Mouse (Mus musculus) liver, adult 2 months (tissue): ENCODE measurements around the gene Asf1b. TPM values are rescaled to one million over a fixed set of nuclear protein-coding genes. Genes with fewer than 3 reads are reported as not detected.

ENCODE experiments used
- DNase-seq: peaks from one replicate; pipeline ENCODE4 v3.0.0-alpha.2; 2011; ENCODE audit warnings: low read depth, low spot score; ENCODE audit errors: extremely low read depth
- H3K27ac ChIP-seq: fragments of 200-500 bp; replicated peaks from 2 replicates; pipeline ENCODE4 v1.5.1; 2012; ENCODE audit warnings: low read depth, mild to moderate bottlenecking, control low read depth, inconsistent platforms, low read length; ENCODE audit not compliant: insufficient read depth
- H3K27me3 ChIP-seq: fragments of 200-500 bp; 2 replicates; pipeline ENCODE4 v1.6.1; 2012; ENCODE audit warnings: mild to moderate bottlenecking, moderate library complexity, low read length, inconsistent platforms; ENCODE audit not compliant: control insufficient read depth, insufficient read depth
- H3K36me3 ChIP-seq: fragments of 200-500 bp; 2 replicates; pipeline ENCODE4 v1.6.1; 2012; ENCODE audit warnings: low read length, inconsistent platforms; ENCODE audit not compliant: control insufficient read depth, insufficient read depth
- H3K4me1 ChIP-seq: fragments of 200-500 bp; 2 replicates; pipeline ENCODE4 v1.6.1; 2011; ENCODE audit warnings: low read length; ENCODE audit not compliant: control insufficient read depth, insufficient read depth
- H3K4me3 ChIP-seq: fragments of 200-500 bp; 2 replicates; pipeline ENCODE4 v1.5.1; 2011; ENCODE audit warnings: low read depth, mild to moderate bottlenecking, control low read depth, low read length, moderate library complexity; ENCODE audit not compliant: insufficient read depth
- H3K79me2 ChIP-seq: fragments of 200-500 bp; 2 replicates; pipeline ENCODE4 v1.6.1; 2012; ENCODE audit warnings: inconsistent platforms, mild to moderate bottlenecking, low read length, moderate library complexity; ENCODE audit not compliant: control insufficient read depth, insufficient read depth
- H3K9ac ChIP-seq: fragments of 200-500 bp; 2 replicates; pipeline ENCODE4 v1.6.1; 2012; ENCODE audit warnings: low read depth, mild to moderate bottlenecking, control low read depth, inconsistent platforms, low read length
- CTCF ChIP-seq: fragments of 200-500 bp; IDR thresholded peaks from 2 replicates; pipeline ENCODE4 v1.5.1; 2011; ENCODE audit warnings: low read depth, low read length, control low read depth
- POLR2A ChIP-seq: fragments of 200-500 bp; IDR thresholded peaks from 2 replicates; pipeline ENCODE4 v1.6.1; 2011; ENCODE audit warnings: low read length, control low read depth; ENCODE audit not compliant: insufficient read depth; ENCODE audit errors: extremely low read depth
- WGBS: fragments of 180-500 bp; shearing (Covaris S2); methylation state at CpG from one replicate; pipeline ENCODE4 v1.1.7; 2018; 5-methylcytosine and 5-hydroxymethylcytosine counted together
- polyA plus RNA-seq: library from polyadenylated mRNA; depleted of rRNA; stranded (reverse); fragments of >200 nt; gene quantifications from 2 replicates; pipeline ENCODE4 v1.2.3, GENCODE M21; 2012
- total RNA-seq: library from RNA; depleted of rRNA; stranded (reverse); fragments of >200 nt; gene quantifications from 2 replicates; pipeline ENCODE4 v1.2.3, GENCODE M21; 2014

Gene Asf1b
- total and polyA plus RNA-seq, 2 experiments, result 0.37 to 1.4 TPM

- DNase-seq, result no peak
- H3K27me3 ChIP-seq, result no peaks in the 10 kb centered on the region
- no peak overlapping the region for H3K4me3 ChIP-seq
- no peak overlapping the region for H3K27ac ChIP-seq
- H3K36me3 ChIP-seq, result no peaks in the 10 kb centered on the region
- no peaks in the 10 kb centered on the region for H3K79me2 ChIP-seq
- no peak for TF ChIP-seq CTCF
- TF ChIP-seq POLR2A, result no peak
- 44% methylated on average over 7 of the region's 7 CpGs for WGBS
- H3K4me1 ChIP-seq, result no peaks in the 10 kb centered on the region
- no peak overlapping the region for H3K9ac ChIP-seq
Measured at GRCm38 (mm10) chr8:83926266-83926665, 29.0 kb upstream of the Asf1b start.

GRCm38 (mm10) chr8:83934222-83934621, 21.1 kb upstream of the Asf1b start:
- 92% methylated on average over 5 of the region's 5 CpGs for WGBS
- TF ChIP-seq POLR2A (no peak), CTCF (no peak)
- no peaks in the 10 kb centered on the region for H3K36me3 ChIP-seq

GRCm38 (mm10) chr8:83934994-83935393, 20.3 kb upstream of the Asf1b start:
- Histone ChIP-seq H3K27me3 (no peaks in the 10 kb centered on the region), H3K4me1 (no peaks in the 10 kb centered on the region), H3K4me3 (no peak overlapping the region), H3K9ac (no peak overlapping the region), H3K27ac (no peak overlapping the region), H3K36me3 (no peaks in the 10 kb centered on the region), H3K79me2 (no peaks in the 10 kb centered on the region)
- DNase-seq, result no peak
- 92% methylated on average over 2 of the region's 2 CpGs for WGBS
- TF ChIP-seq POLR2A (no peak), CTCF (no peak)

More at GRCm38 (mm10) chr8:83934222-83934621, 21.1 kb upstream of the Asf1b start:
- H3K27me3 ChIP-seq, result no peaks in the 10 kb centered on the region
- no peaks in the 10 kb centered on the region for H3K79me2 ChIP-seq
- H3K4me3 ChIP-seq, result no peak overlapping the region
- no peak overlapping the region for H3K27ac ChIP-seq
- H3K9ac ChIP-seq, result no peak overlapping the region
- H3K4me1 ChIP-seq, result no peaks in the 10 kb centered on the region
- no peak for DNase-seq

GRCm38 (mm10) chr8:83935435-83935834, 19.9 kb upstream of the Asf1b start:
- WGBS, result 92% methylated on average over 8 of the region's 8 CpGs
- H3K36me3 ChIP-seq, result no peaks in the 10 kb centered on the region
- H3K4me1 ChIP-seq, result no peaks in the 10 kb centered on the region
- no peaks in the 10 kb centered on the region for H3K79me2 ChIP-seq
- no peak overlapping the region for H3K4me3 ChIP-seq
- DNase-seq, result no peak
- no peaks in the 10 kb centered on the region for H3K27me3 ChIP-seq
- TF ChIP-seq POLR2A (no peak), CTCF (no peak)
- no peak overlapping the region for H3K27ac ChIP-seq
- no peak overlapping the region for H3K9ac ChIP-seq

GRCm38 (mm10) chr8:83937645-83938044, 17.7 kb upstream of the Asf1b start:
- H3K27me3 ChIP-seq, result no peaks in the 10 kb centered on the region
- no peaks in the 10 kb centered on the region for H3K4me1 ChIP-seq
- no peaks in the 10 kb centered on the region for H3K36me3 ChIP-seq
- no peak for TF ChIP-seq CTCF
- no peak for TF ChIP-seq POLR2A
- H3K79me2 ChIP-seq, result no peaks in the 10 kb centered on the region
- H3K9ac ChIP-seq, result no peak overlapping the region
- no peak overlapping the region for H3K4me3 ChIP-seq
- 91% methylated on average over 7 of the region's 7 CpGs for WGBS
- no peak overlapping the region for H3K27ac ChIP-seq
- DNase-seq, result no peak

GRCm38 (mm10) chr8:83938330-83938729, 17.0 kb upstream of the Asf1b start:
- H3K27ac ChIP-seq, result no peak overlapping the region
- WGBS, result 96% methylated on average over 15 of the region's 15 CpGs
- DNase-seq, result no peak
- H3K9ac ChIP-seq, result no peak overlapping the region
- no peaks in the 10 kb centered on the region for H3K79me2 ChIP-seq
- no peaks in the 10 kb centered on the region for H3K27me3 ChIP-seq
- no peaks in the 10 kb centered on the region for H3K36me3 ChIP-seq
- TF ChIP-seq POLR2A (no peak), CTCF (no peak)
- no peak overlapping the region for H3K4me3 ChIP-seq
- H3K4me1 ChIP-seq, result no peaks in the 10 kb centered on the region
